Mouse (Mus musculus) heart, postnatal 10 days (tissue): ENCODE measurements around the gene BC048562. TPM values are rescaled to one million over a fixed set of nuclear protein-coding genes. Genes with fewer than 3 reads are reported as not detected.

Experiments used
- DNase-seq, 2 experiments: peaks; one replicate each; pipeline ENCODE4 v3.0.0; 2021
- intact Hi-C: fragments of 180-260 bp; cut with DNase I; formaldehyde crosslinking; loops from one replicate; pipeline ENCODE4 v1.15.1; 2025
- total RNA-seq, 2 experiments: library from RNA; stranded (reverse); gene quantifications; 2 replicates each; pipeline ENCODE4 v1.2.3; 2021

BC048562 gene
- total RNA-seq, 2 experiments from 2014 or later = not detected

DNA sequence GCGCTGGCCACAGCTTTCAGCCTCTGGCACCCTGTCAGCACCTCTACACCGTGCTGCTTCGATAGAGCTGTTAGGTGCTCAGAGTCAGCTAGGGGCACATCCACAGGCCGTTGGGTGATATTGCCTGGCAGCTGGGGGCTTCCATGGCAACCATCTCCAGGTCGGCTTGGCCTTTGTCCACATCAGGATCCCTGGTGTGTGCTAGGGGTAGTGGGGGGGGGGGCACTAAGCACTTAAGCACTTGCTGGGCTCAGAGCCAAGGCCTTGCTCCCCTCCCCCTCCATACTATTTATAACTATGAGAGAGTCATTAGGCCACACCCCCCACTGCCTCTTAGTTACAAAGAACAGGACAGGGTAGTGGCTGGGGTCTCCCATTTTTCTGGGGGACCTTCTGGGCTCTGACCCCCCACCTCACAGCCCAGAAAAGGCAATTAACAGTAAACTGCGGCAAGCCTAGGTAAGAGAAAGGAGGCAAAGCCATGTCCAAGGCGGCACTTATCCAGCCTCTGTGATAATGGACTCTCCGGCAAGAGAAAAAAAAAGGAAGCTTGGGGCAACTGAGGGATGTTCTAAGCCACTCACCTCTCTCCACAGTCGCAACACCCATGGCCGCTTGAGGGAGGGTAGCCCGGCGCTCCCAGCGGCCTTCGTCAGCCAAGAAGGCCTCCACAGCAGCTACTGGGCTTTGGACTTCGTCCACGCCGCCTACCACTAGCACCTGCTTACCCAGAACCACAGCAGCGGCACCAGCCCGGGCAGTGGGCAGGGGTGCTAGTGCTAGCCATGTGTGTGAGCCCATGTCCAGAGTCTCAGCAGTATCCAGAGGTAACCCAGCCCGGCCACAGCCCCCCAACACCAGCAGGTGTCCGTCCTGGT is 14.2 kb downstream of the BC048562 start:
- intact Hi-C loops = loop anchor here (5.0 kb wide), 1 partner anchor 68 kb away; no protein-coding TSS in a partner anchor

DNA sequence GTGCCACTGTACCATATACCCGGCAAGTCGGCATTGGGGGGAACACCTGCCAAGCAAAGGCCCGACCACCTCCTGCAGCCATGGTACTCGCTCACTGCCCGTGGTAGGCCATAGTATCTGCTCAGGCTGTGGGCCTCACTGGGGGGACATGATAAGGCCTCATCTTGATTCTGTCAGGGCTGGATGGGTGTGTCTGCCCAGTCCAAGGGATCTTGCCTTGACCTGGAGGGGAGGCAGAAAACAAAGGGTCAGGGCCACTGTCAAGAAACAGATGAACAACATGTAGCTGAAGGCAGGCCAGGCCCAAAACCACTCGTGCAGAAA is 14.8 kb downstream of the BC048562 start:
- DNase-seq = no peak
- intact Hi-C loops = loop anchor here (5.0 kb wide), 1 partner anchor 69 kb away; no protein-coding TSS in a partner anchor

More for the DNA sequence above, 14.2 kb downstream of the BC048562 start:
- peak; percentile 76 to 77 for DNase-seq

- no peak for DNase-seq
- intact Hi-C loops = loop anchor here (5.0 kb wide), 1 partner anchor 69 kb away; no protein-coding TSS in a partner anchor
Measured at GRCm38 (mm10) chr9:108451519-108452160, 15.4 kb downstream of the BC048562 start.

DNA sequence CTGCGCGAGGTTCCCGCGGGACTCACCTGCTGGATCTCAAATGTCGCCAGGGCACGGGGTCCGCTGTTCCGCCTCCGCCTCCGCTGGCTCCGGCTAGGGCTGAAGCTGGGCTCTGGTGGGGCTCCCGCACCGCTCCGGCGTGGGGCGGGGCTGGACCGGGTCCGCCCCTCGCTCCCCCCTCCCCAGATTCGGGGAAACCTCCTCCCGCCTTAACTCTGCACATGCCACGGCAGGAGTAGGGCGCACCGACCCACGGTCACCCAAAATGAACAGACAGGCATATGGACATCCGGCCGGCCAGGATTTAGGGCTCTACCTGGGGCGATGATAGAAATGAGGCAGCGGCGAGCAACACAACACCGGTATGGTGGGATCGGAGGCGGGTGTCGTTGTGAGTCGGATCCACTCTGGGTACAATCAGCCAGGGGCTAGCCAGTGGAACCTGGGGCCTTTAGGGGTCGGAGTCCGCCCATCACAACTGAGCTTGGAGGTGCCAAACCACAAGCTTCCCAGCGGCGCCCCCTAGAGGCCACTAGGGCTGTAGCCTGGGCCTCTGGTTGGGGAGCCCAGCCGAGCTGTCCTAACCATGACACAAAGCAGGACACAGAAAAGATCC is 16.1 kb downstream of the BC048562 start:
- intact Hi-C loops = loop anchor here (5.0 kb wide), 1 partner anchor 70 kb away; no protein-coding TSS in a partner anchor
- DNase-seq = peak; percentile 92 to 95

- intact Hi-C loops = loop anchor here (5.0 kb wide), 1 partner anchor 71 kb away; no protein-coding TSS in a partner anchor
- DNase-seq = no peak
Measured at GRCm38 (mm10) chr9:108452911-108453310, 16.6 kb downstream of the BC048562 start.

GRCm38 (mm10) chr9:108453458-108453857 is 17.2 kb downstream of the BC048562 start:
- DNase-seq = no peak
- intact Hi-C loops = loop anchor here (5.0 kb wide), 1 partner anchor 71 kb away; no protein-coding TSS in a partner anchor

DNA sequence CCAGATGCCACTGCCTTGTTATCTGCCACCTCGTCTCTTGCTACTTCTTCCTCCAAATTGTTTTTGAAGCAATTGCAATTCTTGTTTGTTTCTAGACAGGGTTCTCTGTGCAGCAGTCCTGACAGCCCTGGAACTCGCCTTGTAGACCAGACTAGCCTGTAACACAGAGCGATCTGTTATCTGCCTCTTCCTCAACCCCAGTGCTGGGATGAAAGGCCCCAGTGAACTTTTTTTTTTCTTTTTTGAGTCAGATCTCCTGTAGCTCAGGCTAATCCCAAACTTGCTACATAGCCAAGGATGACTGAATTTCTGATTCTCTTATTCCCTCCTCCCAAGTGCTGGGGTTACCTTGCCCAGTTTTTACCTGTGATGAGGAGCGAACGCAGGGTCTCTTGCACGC is 18.1 kb downstream of the BC048562 start:
- intact Hi-C loops = loop anchor here (5.0 kb wide), 1 partner anchor 72 kb away; no protein-coding TSS in a partner anchor
- no peak for DNase-seq

GRCm38 (mm10) chr9:108455747-108456571 is 19.7 kb downstream of the BC048562 start:
- intact Hi-C loops = no loop called here
- DNase-seq = no peak

DNA sequence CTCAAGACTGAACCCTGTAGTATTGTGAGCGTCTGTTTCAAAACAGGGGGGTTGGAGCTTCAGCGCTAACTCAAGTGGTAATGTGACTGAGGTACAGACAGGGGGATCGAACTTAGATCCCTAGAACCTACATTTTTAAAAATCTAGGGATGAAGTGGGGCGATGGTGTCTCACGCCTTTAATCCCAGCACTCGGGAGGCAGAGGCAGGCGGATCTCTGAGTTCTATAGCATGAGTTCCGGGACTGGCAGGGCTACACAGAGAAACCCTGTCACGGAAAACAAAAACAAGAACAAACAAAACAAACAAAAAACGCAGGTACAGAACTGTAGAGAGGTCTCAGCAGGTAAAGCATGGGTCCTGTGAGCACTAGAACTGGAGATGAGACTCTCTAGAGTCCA is 20.7 kb downstream of the BC048562 start:
- DNase-seq = no peak
- intact Hi-C loops = no loop called here

DNA sequence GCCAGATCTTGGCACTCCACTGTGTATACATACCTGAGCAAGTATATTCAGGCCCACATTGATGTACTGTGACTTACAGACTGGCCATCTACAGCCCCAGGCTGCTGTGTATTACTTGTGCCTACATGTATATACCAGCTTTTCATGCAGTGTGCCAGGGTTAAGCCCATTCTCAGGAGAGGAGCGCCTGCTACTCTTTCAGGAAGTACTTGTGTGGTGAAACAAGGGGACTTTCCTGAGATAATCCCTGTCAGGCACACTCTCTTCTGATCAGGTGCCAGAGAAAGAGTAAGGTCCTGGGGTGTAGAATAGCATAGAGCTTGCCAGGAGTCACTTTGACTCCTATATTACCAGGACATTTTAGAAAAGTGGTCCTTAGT is 23.6 kb downstream of the BC048562 start:
- no peak for DNase-seq
- intact Hi-C loops = loop anchor here (2.0 kb wide), 1 partner anchor 19 kb away; the partner anchor contains the start of gene Lamb2

DNA sequence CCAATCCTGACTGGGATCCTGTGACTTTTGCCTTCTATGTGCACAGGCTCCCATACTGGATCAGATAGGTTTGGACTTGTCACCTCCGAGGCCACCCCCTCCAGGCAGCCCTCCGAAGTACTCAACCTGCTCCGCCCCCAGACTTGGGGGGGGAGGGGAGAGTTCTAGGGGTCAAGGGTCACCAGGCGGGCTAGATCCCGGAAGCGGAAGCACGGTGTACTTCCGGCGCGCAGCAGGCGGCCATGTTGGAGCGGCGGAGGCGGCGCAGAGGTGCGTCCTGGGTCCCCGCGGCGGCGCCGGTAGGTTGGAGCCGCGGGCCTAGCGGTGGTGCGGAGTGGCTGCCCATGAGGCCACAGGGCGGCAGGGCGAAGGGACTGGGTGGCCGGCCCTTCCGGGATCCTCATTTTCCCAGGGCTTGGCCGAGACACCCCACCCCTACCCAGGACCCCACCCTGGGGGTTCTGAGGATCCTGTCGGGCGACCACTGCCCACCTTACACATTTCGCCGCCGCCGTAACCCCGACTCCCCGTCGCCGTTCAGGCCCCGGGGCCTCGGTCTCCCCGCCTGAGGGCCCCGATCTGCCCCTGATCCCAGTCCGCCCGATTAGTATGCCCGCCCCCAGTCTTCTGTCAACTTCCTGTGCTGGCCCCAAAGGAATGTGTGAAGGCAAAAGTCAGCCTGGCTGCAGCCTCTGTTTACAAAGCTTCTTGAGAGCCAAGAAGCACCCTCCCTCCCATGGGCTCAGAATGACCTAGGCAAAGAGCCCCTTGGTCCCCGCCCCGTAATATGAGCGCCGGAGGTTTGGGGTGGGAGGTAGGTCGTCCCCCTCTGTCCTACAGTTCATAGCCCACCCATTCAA is 24.3 kb downstream of the BC048562 start, which contains the start of gene Ccdc71:
Gene Ccdc71, plus strand, starts transcription at position 209 of the 860 bp plus-strand sequence.
- intact Hi-C loops = loop anchor here (2.0 kb wide), 1 partner anchor 18 kb away; the partner anchor contains the start of gene Lamb2
- DNase-seq = peak; percentile 87 to 92

DNA sequence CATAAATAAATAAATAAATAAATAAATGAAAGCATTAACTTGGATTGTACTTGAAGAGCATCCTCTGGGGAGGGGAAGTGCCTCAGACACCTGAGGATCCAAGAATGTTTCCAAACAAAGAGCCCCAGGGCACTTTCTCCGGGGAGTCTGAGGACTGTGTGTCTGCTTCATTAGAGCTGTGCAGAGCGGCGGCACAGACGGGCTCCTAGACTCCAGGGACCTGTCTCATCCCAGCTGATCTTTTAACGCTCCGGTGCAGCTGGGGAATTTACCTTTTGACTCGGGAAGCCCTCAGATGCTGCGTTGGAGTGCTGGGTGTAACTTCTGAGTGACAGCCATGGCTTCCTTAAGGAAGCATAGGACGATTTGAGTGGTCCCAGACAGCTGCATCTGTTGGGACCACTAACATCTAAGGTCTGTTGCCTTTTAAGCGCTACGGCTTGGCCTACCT is 24.9 kb downstream of the BC048562 start, which contains the start of gene Klhdc8b:
Gene Klhdc8b, minus strand, starts transcription at position 401 of the 451 bp plus-strand sequence.
- DNase-seq = no peak
- intact Hi-C loops = loop anchor here (2.0 kb wide), 1 partner anchor 18 kb away; the partner anchor contains the start of gene Lamb2

- DNase-seq = no peak
- intact Hi-C loops = loop anchor here (2.0 kb wide), 1 partner anchor 17 kb away; the partner anchor contains the start of gene Lamb2
Measured at GRCm38 (mm10) chr9:108461675-108462074, 25.4 kb downstream of the BC048562 start.

GRCm38 (mm10) chr9:108462192-108462591 is 25.9 kb downstream of the BC048562 start:
- intact Hi-C loops = no loop called here
- peak; percentile 59 to 64 for DNase-seq

DNA sequence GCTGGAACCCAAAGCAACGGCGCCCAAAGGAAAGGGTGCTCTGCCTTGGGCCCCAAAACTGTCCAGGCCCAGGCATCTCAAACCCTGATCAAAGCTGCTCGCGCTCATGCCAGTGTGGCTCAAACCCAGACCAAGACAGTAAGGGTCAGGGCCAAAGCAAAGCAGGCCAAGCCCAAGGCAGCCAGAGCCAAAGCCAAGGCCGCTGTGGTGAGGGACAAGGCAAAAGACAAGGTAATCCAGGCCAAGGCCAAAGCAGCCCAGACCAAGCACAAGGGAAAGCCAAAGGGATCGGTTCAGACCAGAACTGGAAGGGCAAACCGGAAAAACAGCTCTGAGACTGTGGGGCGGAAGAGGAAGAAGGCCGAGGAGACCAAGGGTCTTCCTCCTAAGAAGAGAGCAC is 27.4 kb downstream of the BC048562 start:
- intact Hi-C loops = no loop called here
- no peak for DNase-seq

DNA sequence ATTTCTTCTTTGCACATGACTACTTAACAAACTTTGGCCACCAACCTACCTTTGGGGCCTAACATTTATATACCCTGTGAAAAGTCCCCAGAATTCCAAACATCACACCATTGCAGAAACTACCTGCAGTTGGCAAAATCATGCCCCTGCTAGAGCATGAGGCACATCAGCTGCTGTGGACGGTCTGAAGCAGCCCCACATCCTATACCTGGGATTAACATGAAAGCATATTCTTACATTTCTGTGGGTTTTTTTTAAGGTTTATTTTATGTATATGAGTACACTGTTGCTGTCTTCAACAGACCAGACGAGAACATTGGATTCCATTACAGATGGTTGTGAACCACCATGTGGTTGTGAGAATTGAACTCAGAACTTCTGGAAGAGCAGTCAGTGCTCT is 29.9 kb downstream of the BC048562 start:
- DNase-seq = no peak
- intact Hi-C loops = no loop called here

GRCm38 (mm10) chr9:108469430-108469829 is 33.1 kb downstream of the BC048562 start:
- intact Hi-C loops = no loop called here
- no peak for DNase-seq

DNA sequence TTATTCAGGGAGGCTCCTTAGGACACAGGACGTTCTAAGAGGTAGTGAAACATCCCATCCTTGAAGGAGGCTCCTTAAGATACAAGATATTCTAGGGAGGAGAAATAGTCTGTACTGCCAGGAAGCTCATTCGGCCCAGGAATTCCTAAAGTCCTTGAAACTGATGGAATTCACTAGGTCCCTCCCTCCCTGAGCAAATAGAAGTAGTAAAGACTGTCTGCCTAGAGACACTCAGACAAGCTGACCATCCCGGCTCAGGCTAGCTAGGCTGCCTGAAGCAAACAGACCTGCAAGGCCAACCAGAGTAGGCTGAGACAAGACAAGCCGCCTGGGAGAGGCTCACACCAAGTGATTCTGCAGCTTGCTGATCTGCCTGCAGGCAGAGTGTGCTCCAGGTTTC is 33.6 kb downstream of the BC048562 start:
- intact Hi-C loops = no loop called here
- no peak for DNase-seq

DNA sequence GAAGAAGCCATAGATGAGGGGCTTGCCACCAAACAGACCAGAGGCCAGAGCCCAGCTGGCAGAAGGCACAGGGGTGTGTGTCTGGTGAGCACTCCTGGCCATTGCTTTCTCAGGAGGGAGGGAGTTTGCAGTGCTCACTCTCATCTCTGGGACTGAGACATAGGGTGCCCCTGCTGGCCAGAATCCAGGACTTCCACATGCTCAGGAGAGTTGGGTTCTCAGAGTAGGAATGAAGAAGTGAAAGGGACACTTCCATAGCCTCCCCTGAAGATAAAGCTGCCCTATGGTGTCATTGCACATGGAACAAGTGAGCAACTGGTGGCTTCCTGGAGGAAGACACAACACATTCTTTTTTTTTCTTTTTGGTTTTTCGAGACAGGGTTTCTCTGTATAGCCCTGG is 38.2 kb downstream of the BC048562 start:
- intact Hi-C loops = no loop called here
- no peak for DNase-seq
